Mouse (Mus musculus) embryonic facial prominence, embryonic 11.5 days (tissue): ENCODE data around the gene Robo4. TPM values are rescaled to one million over a fixed set of nuclear protein-coding genes. Genes with fewer than 3 reads are reported as not detected.

Source experiments
- ATAC-seq: fragments of 200-750 bp; cut with Nextera tagmentation; replicated peaks from 2 replicates; pipeline ENCODE4 v1.8.0; 2017; ENCODE audit warnings: low read depth; ENCODE audit not compliant: insufficient number of reproducible peaks, low FRiP score, low TSS enrichment
- DNase-seq: peaks from one replicate; pipeline ENCODE4 v3.0.0-alpha.2; 2015; ENCODE audit warnings: low spot score
- H3K27ac ChIP-seq: fragments of 300-500 bp; sonication (generic); replicated peaks from 2 replicates; pipeline ENCODE4 v1.5.1; 2014; ENCODE audit warnings: mild to moderate bottlenecking, low read depth, low read length, control low read depth
- H3K27me3 ChIP-seq: fragments of 300-500 bp; sonication (generic); 2 replicates; pipeline ENCODE4 v1.6.1; 2014; ENCODE audit warnings: mild to moderate bottlenecking, low read length, moderate library complexity, mixed read lengths; ENCODE audit not compliant: control insufficient read depth, insufficient read depth
- H3K36me3 ChIP-seq: fragments of 300-500 bp; sonication (generic); replicated peaks from 2 replicates; pipeline ENCODE4 v1.6.1; 2014; ENCODE audit warnings: low read depth, mild to moderate bottlenecking, low read length, moderate library complexity, mixed read lengths; ENCODE audit not compliant: control insufficient read depth, insufficient read depth
- H3K4me1 ChIP-seq: fragments of 300-500 bp; sonication (generic); 2 replicates; pipeline ENCODE4 v1.6.1; 2014; ENCODE audit warnings: low read length, mixed read lengths; ENCODE audit not compliant: control insufficient read depth, insufficient read depth
- H3K4me2 ChIP-seq: fragments of 300-500 bp; sonication (generic); 2 replicates; pipeline ENCODE4 v1.6.1; 2014; ENCODE audit warnings: low read depth, mild to moderate bottlenecking, control low read depth, low read length, moderate library complexity
- H3K4me3 ChIP-seq: fragments of 300-500 bp; sonication (generic); 2 replicates; pipeline ENCODE4 v1.5.1; 2014; ENCODE audit warnings: low read depth, low read length, control low read depth
- H3K9ac ChIP-seq: fragments of 300-500 bp; sonication (generic); replicated peaks from 2 replicates; pipeline ENCODE4 v1.6.1; 2014; ENCODE audit warnings: mild to moderate bottlenecking, control low read depth, low read length
- H3K9me3 ChIP-seq: fragments of 300-500 bp; sonication (generic); replicated peaks from 2 replicates; pipeline ENCODE4 v1.6.1; 2016; ENCODE audit warnings: mild to moderate bottlenecking, low read length, inconsistent platforms, mixed read lengths; ENCODE audit not compliant: control insufficient read depth
- WGBS: fragments of 180-500 bp; shearing (Covaris S2); extraction: QIAGEN DNeasy Blood & Tissue Kit; methylation state at CpG from one replicate; pipeline ENCODE4 v1.1.7; 2014; 5-methylcytosine and 5-hydroxymethylcytosine counted together
- polyA plus RNA-seq: library from polyadenylated mRNA; unstranded; fragments of >200 nt; fragmentation: Nextera tagmentation; extraction: Ambion mirVana; gene quantifications from 2 replicates; pipeline ENCODE4 v1.2.1, GENCODE M21; 2014

The Robo4 gene
- polyA plus RNA-seq, 1 experiment from 2014 or later: 6.5 TPM

GRCm38 (mm10) chr9:37384284-37385182 lies 17.2 kb upstream of the Robo4 start:
- DNase-seq: peak; percentile 61
- Histone ChIP-seq H3K27ac (no peak overlapping the region), H3K4me2 (peak overlapping the region; percentile 90), H3K36me3 (no peaks in the 10 kb centered on the region), H3K27me3 (no peaks in the 10 kb centered on the region; the same call in 1 of the 2 replicates), H3K9ac (peak overlapping the region; percentile 77), H3K4me3 (peak overlapping the region; percentile 38), H3K9me3 (no peaks in the 10 kb centered on the region), H3K4me1 (no peaks in the 10 kb centered on the region; the same call in 1 of the 2 replicates)
- ATAC-seq: peak; percentile 77
- whole genome bisulfite sequencing: 10% methylated on average over 54 of the region's 54 CpGs

GRCm38 (mm10) chr9:37390891-37391290 lies 10.8 kb upstream of the Robo4 start:
- no peak overlapping the region for H3K9ac ChIP-seq
- H3K36me3 ChIP-seq: no peaks in the 10 kb centered on the region
- H3K27ac ChIP-seq: no peak overlapping the region
- no peak overlapping the region for H3K4me2 ChIP-seq
- no peaks in the 10 kb centered on the region for H3K9me3 ChIP-seq
- ATAC-seq (no peak), DNase-seq (no peak)
- 80% methylated on average over 2 of the region's 2 CpGs for WGBS
- H3K4me3 ChIP-seq: no peak overlapping the region
- no peaks in the 10 kb centered on the region for H3K4me1 ChIP-seq
- no peaks in the 10 kb centered on the region for H3K27me3 ChIP-seq

GRCm38 (mm10) chr9:37392071-37392470 lies 9.6 kb upstream of the Robo4 start:
- H3K4me2 ChIP-seq: no peak overlapping the region
- DNase-seq (no peak), ATAC-seq (no peak)
- no peaks in the 10 kb centered on the region for H3K9me3 ChIP-seq
- H3K4me3 ChIP-seq: no peak overlapping the region
- no peak overlapping the region for H3K27ac ChIP-seq
- no peak overlapping the region for H3K9ac ChIP-seq
- H3K36me3 ChIP-seq: no peaks in the 10 kb centered on the region
- H3K4me1 ChIP-seq: no peaks in the 10 kb centered on the region
- no peaks in the 10 kb centered on the region for H3K27me3 ChIP-seq
- WGBS: 76% methylated on average over 2 of the region's 2 CpGs

- Histone ChIP-seq H3K27me3 (no peaks in the 10 kb centered on the region), H3K9ac (no peak overlapping the region), H3K36me3 (no peaks in the 10 kb centered on the region), H3K27ac (no peak overlapping the region), H3K4me2 (no peak overlapping the region), H3K4me1 (no peaks in the 10 kb centered on the region), H3K9me3 (no peaks in the 10 kb centered on the region), H3K4me3 (no peak overlapping the region)
- DNase-seq (no peak), ATAC-seq (no peak)
- WGBS: 71% methylated on average over 8 of the region's 8 CpGs
These were observed 8.1 kb upstream of the Robo4 start for GRCm38 (mm10) chr9:37393482-37394131.

GRCm38 (mm10) chr9:37400585-37400984 lies 1.1 kb upstream of the Robo4 start:
- WGBS: 75% methylated on average over 2 of the region's 2 CpGs
- Histone ChIP-seq H3K27ac (no peak overlapping the region), H3K9me3 (no peaks in the 10 kb centered on the region), H3K36me3 (no peaks in the 10 kb centered on the region), H3K4me1 (no peaks in the 10 kb centered on the region), H3K4me3 (no peak overlapping the region), H3K4me2 (no peak overlapping the region), H3K9ac (no peak overlapping the region), H3K27me3 (no peaks in the 10 kb centered on the region)
- DNase-seq: no peak
- ATAC-seq: no peak

- no peaks in the 10 kb centered on the region for H3K9me3 ChIP-seq
- no peak for DNase-seq
- no peaks in the 10 kb centered on the region for H3K36me3 ChIP-seq
- H3K4me1 ChIP-seq: no peaks in the 10 kb centered on the region
- no peak overlapping the region for H3K4me2 ChIP-seq
- H3K27ac ChIP-seq: no peak overlapping the region
- no peak overlapping the region for H3K9ac ChIP-seq
- ATAC-seq: no peak
- no peak overlapping the region for H3K4me3 ChIP-seq
- 90% methylated on average over 7 of the region's 7 CpGs for WGBS
- no peaks in the 10 kb centered on the region for H3K27me3 ChIP-seq
These were observed 804 bp downstream of the Robo4 start for GRCm38 (mm10) chr9:37402501-37402900.

GRCm38 (mm10) chr9:37403011-37403410 lies 1.3 kb downstream of the Robo4 start:
- Histone ChIP-seq H3K4me1 (no peaks in the 10 kb centered on the region), H3K9ac (no peak overlapping the region), H3K27ac (no peak overlapping the region), H3K9me3 (no peaks in the 10 kb centered on the region), H3K36me3 (no peaks in the 10 kb centered on the region), H3K4me2 (no peak overlapping the region), H3K27me3 (peaks cover under 1% of the 10 kb centered on the region; the same call in 1 of the 2 replicates), H3K4me3 (no peak overlapping the region)
- ATAC-seq (no peak), DNase-seq (no peak)
- 84% methylated on average over 7 of the region's 7 CpGs for WGBS

GRCm38 (mm10) chr9:37406372-37406771 lies 4.7 kb downstream of the Robo4 start:
- no peak for ATAC-seq

More at GRCm38 (mm10) chr9:37406372-37406771, 4.7 kb downstream of the Robo4 start:
- Histone ChIP-seq H3K9ac (no peak overlapping the region), H3K36me3 (no peaks in the 10 kb centered on the region), H3K9me3 (no peaks in the 10 kb centered on the region), H3K27ac (no peak overlapping the region), H3K4me1 (no peaks in the 10 kb centered on the region), H3K27me3 (peaks cover 4% of the 10 kb centered on the region), H3K4me3 (no peak overlapping the region), H3K4me2 (no peak overlapping the region)
- WGBS: 3% methylated on average over 1 of the region's 1 CpGs
- peak; percentile 61 for DNase-seq
